Mouse (Mus musculus): ENCODE data around the gene Ror2. TPM values are rescaled to one million over a fixed set of nuclear protein-coding genes. Genes with fewer than 3 reads are reported as not detected.

The Ror2 gene
- total RNA-seq, 2 experiments from 2014 or later: 0.57 to 0.91 TPM

- DNase-seq (ENCODE audit: low spot score in 2 of 2): no peak
Observed at GRCm38 (mm10) chr13:53140298-53140697, 145.6 kb downstream of the Ror2 start.

DNA sequence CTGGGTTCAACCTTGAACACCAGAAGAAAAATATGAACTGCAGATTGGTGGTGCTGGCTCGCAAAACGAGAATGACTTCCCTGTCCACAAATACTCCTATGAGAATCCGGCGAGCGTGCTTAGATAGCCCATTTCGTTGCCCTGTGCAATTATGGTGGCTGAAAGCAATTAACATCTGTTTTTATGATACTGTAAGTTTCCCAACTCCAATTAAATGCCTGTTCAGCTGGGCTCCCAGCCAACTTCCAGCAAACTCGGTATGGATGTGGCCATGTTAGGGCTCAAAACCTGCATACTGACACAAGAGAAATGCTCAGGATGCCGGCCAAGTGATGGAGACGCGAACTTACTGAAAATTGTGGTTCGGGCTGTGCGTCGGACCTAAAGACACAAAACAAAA is 155.4 kb downstream of the Ror2 start:
- no peak for DNase-seq (ENCODE audit: low spot score in 2 of 2)

DNA sequence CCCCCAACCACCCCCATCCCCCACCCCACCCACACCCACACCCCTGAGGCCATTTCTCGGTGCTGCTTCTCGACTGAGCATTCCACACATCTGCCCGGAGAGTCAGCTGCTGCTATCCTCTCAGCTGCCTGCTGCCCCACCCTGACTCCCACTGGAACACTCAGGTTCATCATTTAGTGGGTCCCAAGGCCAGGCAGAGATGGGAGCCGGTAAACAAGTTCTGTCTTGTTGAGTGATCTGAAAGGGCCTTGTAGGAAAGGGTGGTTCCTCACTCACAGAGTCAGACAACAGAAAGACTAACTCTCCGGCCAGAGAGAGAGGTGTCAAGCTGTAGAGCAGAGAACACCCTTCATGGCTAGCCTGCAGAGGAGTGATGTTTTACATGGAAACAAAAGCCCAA is 155.9 kb downstream of the Ror2 start:
- DNase-seq (ENCODE audit: low spot score in 2 of 2): no peak

GRCm38 (mm10) chr13:53125627-53126026 is 160.3 kb downstream of the Ror2 start:
- no peak for DNase-seq (ENCODE audit: low spot score in 2 of 2)

DNA sequence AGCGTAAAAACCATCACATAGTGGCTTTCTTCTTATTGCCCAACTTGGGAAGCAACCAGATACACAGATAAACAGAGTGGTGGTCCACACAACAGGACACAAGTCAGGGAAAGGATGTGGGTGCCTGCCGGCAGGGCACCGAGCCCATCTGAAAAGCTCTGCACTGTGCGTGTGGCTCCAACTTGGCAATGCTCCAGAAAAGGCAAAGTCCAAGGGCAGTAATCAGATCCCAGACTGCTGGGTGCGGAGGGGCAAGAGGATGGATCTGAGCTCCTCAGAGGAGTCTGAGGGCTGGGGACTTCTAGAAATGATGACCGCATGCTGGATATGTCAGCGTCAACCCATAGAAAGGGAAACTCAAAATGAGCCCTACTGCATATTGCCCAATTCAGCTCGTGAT is 163.8 kb downstream of the Ror2 start:
- DNase-seq (ENCODE audit: low spot score in 2 of 2): no peak

- no peak for DNase-seq (ENCODE audit: low spot score in 2 of 2)
Observed at GRCm38 (mm10) chr13:53120906-53121305, 165.0 kb downstream of the Ror2 start.

- DNase-seq (ENCODE audit: low spot score in 2 of 2): peak; percentile 47 to 90
Observed at GRCm38 (mm10) chr13:53119586-53120426, 166.1 kb downstream of the Ror2 start.

DNA sequence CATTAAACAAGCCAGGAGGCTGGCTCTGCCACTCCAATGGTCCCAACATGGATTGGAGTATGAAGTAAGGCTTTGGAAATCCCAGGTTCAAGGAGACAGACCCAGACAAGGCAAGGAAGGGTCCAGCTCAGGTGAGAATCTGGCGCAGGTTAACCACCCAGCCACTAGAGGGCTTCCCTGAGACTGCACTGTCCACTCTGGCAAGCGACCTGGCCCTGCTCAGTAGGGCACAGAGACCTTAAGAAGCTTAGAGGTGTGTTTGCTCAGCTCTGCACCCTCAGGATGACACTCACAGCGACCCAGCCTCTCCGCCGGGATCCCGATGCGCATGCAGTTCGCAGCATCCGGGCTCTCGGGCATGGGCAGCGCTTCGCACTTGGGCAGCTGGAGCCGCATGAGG is 167.5 kb downstream of the Ror2 start:
- DNase-seq (ENCODE audit: low spot score in 2 of 2): no peak

- no peak for DNase-seq (ENCODE audit: low spot score in 2 of 2)
Observed at GRCm38 (mm10) chr13:53117921-53118320, 168.0 kb downstream of the Ror2 start.

DNA sequence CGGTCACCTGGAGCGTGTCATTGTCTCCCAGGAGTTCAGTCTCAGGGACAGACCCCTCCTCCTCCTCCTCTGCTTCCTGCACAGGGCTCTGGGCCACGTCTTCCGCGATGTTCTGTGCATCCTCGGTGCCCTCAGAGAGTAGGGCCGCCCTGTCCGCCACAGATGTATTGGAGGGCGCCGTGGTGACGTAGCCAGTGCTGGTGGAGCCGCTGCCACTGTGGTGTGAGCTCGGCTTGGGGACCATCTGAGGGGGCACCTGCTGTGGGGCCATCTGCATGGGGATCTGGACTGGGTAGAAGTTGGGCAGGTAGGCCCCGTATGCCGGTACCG is 175.7 kb downstream of the Ror2 start:
- no peak for DNase-seq (ENCODE audit: low spot score in 2 of 2)

GRCm38 (mm10) chr13:53109560-53110248 is 176.2 kb downstream of the Ror2 start:
- peak; percentile 88 to 97 for DNase-seq (ENCODE audit: low spot score in 2 of 2)

DNA sequence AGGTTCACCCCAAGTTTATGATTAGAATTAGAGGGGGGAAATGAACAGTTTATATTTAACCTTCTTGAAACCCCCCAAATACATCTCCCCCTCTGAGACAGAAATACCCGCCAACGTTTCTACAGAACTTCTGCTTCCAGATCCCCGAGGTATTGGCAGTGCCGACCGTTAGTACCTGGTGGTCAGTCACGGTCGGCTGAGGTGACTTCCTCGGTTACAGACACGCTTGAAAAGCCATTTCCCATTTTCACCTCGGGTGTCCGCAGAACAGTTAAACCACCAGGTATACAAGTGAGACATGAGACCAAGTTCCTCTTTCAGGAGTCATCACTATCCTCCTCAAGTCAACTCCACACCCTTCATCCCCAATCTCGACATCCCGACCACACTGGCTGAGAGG is 179.2 kb downstream of the Ror2 start:
- no peak for DNase-seq (ENCODE audit: low spot score in 2 of 2)

DNA sequence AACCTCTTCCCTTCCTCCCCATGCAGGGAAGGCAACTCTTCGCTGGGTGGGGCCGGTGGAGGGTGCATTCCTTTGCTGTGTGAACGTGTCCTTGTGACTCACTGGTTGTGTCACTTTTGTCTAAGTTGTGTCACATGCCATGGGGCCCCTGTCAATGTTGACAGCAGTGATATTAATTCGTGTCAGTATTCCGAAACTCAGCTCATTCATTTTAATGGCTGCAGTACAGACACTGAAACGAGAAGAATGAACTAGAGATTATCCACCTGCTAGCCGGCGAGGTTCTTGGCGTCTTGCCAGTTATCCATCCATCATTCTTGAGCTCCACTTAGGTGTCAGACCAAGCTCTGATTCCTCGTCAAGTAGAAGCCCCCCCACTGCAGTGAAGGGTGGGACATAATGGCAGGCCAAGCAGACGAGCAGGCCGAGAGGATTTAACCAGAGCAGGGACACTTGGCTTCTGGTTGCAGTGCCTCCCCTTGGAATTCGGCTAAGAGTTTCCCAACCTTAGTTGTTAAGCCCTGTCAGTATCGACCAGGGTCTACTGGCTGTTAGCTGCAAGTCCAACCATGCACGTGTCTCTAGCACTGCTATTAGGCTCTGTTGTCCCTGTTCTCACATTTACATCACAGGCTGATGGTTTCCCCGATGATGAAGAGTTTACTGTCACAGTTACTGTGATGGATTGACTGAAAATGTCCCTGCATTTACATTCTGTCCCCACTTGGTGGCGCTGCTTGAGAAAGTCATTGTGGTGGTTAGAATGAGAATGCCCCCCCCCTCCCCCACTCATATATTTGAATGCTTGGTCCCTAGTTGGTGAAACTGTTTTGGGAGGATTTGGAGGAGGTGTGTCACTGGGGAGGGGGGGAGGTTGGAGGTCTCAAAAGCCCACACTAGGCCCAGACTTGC is 185.9 kb downstream of the Ror2 start:
- no peak for DNase-seq (ENCODE audit: low spot score in 2 of 2)

DNA sequence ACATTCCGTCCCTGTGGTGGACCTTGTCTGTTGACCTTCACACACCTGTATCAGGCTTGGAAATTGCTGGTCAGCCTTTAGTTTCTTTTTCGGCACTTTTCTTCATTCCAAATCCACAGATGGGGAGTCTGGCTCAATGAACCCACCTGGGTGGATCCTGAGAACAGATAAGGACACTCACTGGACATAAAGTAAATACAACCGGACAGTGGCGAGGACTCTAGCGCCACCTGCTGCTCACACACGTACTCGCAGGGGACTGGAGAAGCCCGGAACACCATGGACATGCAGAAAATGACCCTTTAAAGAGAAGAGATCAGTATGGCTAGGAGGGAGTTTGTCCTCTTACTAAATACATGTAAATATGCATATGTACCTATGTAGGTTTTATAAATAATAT is 189.3 kb downstream of the Ror2 start:
- peak in 1 of 2 experiments; percentile 77 for DNase-seq (ENCODE audit: low spot score in 2 of 2)

GRCm38 (mm10) chr13:53095222-53095621 is 190.7 kb downstream of the Ror2 start:
- DNase-seq (ENCODE audit: low spot score in 2 of 2): no peak

- no peak for DNase-seq (ENCODE audit: low spot score in 2 of 2)
Observed at GRCm38 (mm10) chr13:53094658-53095057, 191.3 kb downstream of the Ror2 start.

DNA sequence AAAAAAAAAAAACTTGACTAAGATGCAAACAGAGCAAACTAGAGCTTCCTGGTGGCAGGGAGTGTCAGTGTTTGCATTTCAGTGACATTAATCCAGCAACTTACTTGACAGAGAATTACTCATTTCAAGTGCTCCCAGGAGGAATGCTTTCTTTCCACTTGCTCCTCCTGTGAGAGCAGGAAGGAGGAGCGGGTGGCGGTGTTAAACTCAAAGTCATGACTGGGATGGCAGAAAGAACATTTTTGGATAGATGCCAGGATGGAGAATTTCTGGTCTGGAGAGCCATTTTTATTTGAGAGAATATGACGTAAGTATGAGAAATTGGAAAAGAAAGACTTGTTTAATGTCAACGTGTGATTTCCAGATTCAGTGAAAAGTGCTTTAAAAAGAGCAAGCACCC is 192.5 kb downstream of the Ror2 start:
- no peak for DNase-seq (ENCODE audit: low spot score in 2 of 2)

DNA sequence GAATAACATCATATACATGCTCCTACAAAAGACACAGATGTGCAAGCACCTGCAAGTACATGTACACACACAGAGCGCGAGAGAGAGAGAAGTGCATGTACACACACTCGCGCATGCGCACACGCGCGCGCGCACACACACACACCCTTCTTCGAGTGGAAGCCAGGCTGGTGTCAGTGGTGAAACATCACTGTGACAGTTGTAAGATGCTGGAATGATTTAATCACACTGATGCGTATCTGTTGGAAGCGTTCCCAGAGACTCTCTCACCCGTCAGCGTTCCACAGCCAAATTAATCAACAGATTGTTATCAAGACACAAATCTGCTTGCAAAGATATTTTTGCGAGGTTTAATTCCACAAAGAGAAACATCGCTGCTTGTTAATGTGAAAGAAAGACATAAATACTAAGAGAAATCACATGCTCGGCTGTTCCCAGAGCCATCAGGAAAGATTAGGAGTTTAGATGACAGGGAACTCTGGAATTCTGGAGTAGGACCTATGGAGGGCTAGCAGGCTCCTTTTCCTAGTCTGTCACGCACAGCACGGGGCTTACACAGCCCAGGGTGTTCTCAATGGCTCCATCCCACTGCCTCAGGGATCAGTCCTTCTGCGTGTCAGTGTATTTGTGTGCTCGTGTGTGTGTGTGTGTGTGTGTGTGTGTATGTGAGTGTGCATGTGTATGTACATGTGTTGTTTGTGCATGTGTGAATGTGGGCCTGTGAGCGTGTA is 199.2 kb downstream of the Ror2 start:
- peak; percentile 28 to 65 for DNase-seq (ENCODE audit: low spot score in 2 of 2)

GRCm38 (mm10) chr13:53081846-53082245 is 204.1 kb downstream of the Ror2 start:
- no peak for DNase-seq (ENCODE audit: low spot score in 2 of 2)

- no peak for DNase-seq (ENCODE audit: low spot score in 2 of 2)
Observed at GRCm38 (mm10) chr13:53077732-53078345, 208.1 kb downstream of the Ror2 start.

DNA sequence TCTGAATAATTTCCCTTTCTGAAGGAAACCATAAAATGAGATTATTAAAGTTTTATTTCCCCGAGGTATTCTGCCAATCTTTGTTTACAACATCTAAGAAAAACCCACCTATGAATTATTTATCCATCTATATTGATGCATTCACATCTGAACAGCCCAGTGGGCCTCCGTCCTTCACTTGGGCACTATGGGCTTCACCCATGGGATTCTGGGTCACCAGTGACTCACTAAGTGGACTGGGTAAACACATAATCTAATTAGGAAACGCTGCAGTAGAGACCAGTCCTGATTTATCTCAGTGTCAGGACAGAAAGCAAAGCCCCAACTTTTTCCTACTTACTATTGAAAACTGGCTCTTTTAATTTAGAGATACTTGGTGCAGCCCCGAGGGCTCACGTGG is 210.9 kb downstream of the Ror2 start:
- no peak for DNase-seq (ENCODE audit: low spot score in 2 of 2)
